Mouse (Mus musculus): ENCODE measurements around the gene Olfr323. TPM values are rescaled to one million over a fixed set of nuclear protein-coding genes. Genes with fewer than 3 reads are reported as not detected.

The Olfr323 gene
- total RNA-seq (2021), result not detected

GRCm38 (mm10) chr11:58630401-58630800 is at the start of gene Olfr323:
TSS of gene Olfr323 (minus strand) at chr11:58630501.
- DNase-seq (ENCODE audit: extremely low spot score in 1 of 2, low spot score in 1 of 2), result no peak

- no peak for DNase-seq (ENCODE audit: extremely low spot score in 1 of 2, low spot score in 1 of 2)
Measured at GRCm38 (mm10) chr11:58671825-58672224, 41.5 kb upstream of the Olfr323 start.

- no peak for DNase-seq (ENCODE audit: extremely low spot score in 1 of 2, low spot score in 1 of 2)
Measured at GRCm38 (mm10) chr11:58669252-58669651, 39.0 kb upstream of the Olfr323 start.

GRCm38 (mm10) chr11:58658596-58658995 is 28.3 kb upstream of the Olfr323 start, which contains the start of gene Olfr322:
TSS of gene Olfr322 (plus strand) at chr11:58658782.
- DNase-seq (ENCODE audit: extremely low spot score in 1 of 2, low spot score in 1 of 2), result no peak

- no peak for DNase-seq (ENCODE audit: extremely low spot score in 1 of 2, low spot score in 1 of 2)
Measured at GRCm38 (mm10) chr11:58655151-58655550, 24.9 kb upstream of the Olfr323 start.

- DNase-seq (ENCODE audit: extremely low spot score in 1 of 2, low spot score in 1 of 2), result peak in 1 of 2 experiments; percentile 54
Measured at GRCm38 (mm10) chr11:58643350-58643749, 13.0 kb upstream of the Olfr323 start.

GRCm38 (mm10) chr11:58641638-58642358 is 11.5 kb upstream of the Olfr323 start:
- DNase-seq (ENCODE audit: extremely low spot score in 1 of 2, low spot score in 1 of 2), result no peak

- no peak for DNase-seq (ENCODE audit: extremely low spot score in 1 of 2, low spot score in 1 of 2)
Measured at GRCm38 (mm10) chr11:58641057-58641456, 10.8 kb upstream of the Olfr323 start.

GRCm38 (mm10) chr11:58640272-58640867 is 10.1 kb upstream of the Olfr323 start, which contains the start of gene Trim58:
TSS of gene Trim58 (plus strand) at chr11:58640465.
- peak in 1 of 2 experiments; percentile 6 for DNase-seq (ENCODE audit: extremely low spot score in 1 of 2, low spot score in 1 of 2)

- DNase-seq (ENCODE audit: extremely low spot score in 1 of 2, low spot score in 1 of 2), result no peak
Measured at GRCm38 (mm10) chr11:58638176-58638701, 7.9 kb upstream of the Olfr323 start.

- peak; percentile 23 to 61 for DNase-seq (ENCODE audit: extremely low spot score in 1 of 2, low spot score in 1 of 2)
Measured at GRCm38 (mm10) chr11:58636376-58636977, 6.2 kb upstream of the Olfr323 start.

GRCm38 (mm10) chr11:58634878-58635277 is 4.6 kb upstream of the Olfr323 start:
- DNase-seq (ENCODE audit: extremely low spot score in 1 of 2, low spot score in 1 of 2), result no peak

GRCm38 (mm10) chr11:58626146-58626545 is 4.2 kb downstream of the Olfr323 start:
- DNase-seq (ENCODE audit: extremely low spot score in 1 of 2, low spot score in 1 of 2), result no peak

GRCm38 (mm10) chr11:58618793-58619192 is 11.5 kb downstream of the Olfr323 start:
- DNase-seq (ENCODE audit: extremely low spot score in 1 of 2, low spot score in 1 of 2), result no peak

GRCm38 (mm10) chr11:58618369-58618768 is 11.9 kb downstream of the Olfr323 start:
- DNase-seq (ENCODE audit: extremely low spot score in 1 of 2, low spot score in 1 of 2), result no peak

GRCm38 (mm10) chr11:58615975-58616374 is 14.3 kb downstream of the Olfr323 start, which contains the start of gene 2210407C18Rik:
TSS of gene 2210407C18Rik (minus strand) at chr11:58616075.
- DNase-seq (ENCODE audit: extremely low spot score in 1 of 2, low spot score in 1 of 2), result no peak

GRCm38 (mm10) chr11:58614526-58614925 is 15.8 kb downstream of the Olfr323 start:
- DNase-seq (ENCODE audit: extremely low spot score in 1 of 2, low spot score in 1 of 2), result no peak

- DNase-seq (ENCODE audit: extremely low spot score in 1 of 2, low spot score in 1 of 2), result no peak
Measured at GRCm38 (mm10) chr11:58613359-58613758, 16.9 kb downstream of the Olfr323 start.

- no peak for DNase-seq (ENCODE audit: extremely low spot score in 1 of 2, low spot score in 1 of 2)
Measured at GRCm38 (mm10) chr11:58607030-58607429, 23.3 kb downstream of the Olfr323 start.

- no peak for DNase-seq (ENCODE audit: extremely low spot score in 1 of 2, low spot score in 1 of 2)
Measured at GRCm38 (mm10) chr11:58606177-58606919, 24.0 kb downstream of the Olfr323 start.

Data from layer of hippocampus, postnatal 25 days (tissue).